Mouse (Mus musculus) spleen, postnatal 0 days (tissue): Measurements from ENCODE around the gene Ptpn5. TPM values are rescaled to one million over a fixed set of nuclear protein-coding genes. Genes with fewer than 3 reads are reported as not detected.

Source experiments
- polyA plus RNA-seq: library from polyadenylated mRNA; unstranded; fragments of >200 nt; fragmentation: Nextera tagmentation; extraction: Ambion mirVana; gene quantifications from 2 replicates; pipeline ENCODE4 v1.2.1, GENCODE M21; 2015

Ptpn5 gene
- not detected in 2 replicates for polyA plus RNA-seq

DNA sequence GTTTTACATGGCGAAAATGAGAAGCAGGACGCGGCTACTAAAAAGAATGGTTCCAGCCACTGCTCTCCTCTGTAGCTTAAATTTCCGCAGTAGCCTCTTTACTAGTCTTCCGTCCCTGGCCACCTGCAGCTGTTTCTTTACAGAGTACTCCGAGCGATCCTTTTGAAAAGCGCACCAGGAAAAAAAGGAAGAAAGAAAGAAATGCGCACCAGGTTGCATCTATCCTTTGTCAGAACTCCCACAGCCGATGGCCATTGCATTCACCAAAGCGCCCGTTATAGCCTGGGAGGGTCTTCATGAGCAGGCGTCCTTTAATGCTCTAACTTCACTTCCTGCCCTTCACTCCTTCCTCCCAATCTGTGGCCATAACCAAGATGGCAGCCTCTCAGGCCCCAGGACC lies at the start of gene Ptpn5:
TSS of gene Ptpn5 (minus strand) at position 354 of the 400 bp plus-strand sequence.

DNA sequence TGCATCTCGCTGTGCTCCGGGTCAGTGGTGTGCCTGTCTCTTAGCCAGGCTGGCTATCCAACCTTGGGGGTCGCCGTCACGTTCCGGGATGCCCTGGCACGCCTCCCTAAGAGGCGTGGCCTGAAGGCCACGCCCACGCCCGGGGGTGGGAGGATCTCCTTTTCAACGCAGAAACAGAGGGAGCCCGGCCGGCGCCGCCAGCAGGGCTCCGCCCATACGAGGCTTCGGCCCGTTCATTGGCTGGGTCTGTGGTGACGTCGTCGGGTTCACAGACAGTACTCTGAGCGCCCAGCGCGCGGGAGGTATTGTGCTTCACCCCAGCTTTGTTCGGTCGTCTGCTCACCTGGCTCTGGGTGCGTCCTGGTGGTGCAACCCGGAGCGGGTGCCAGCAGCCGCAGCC lies 83.1 kb downstream of the Ptpn5 start, which contains the start of gene Tmem86a:
TSS of gene Tmem86a (plus strand) at position 236 of the 400 bp plus-strand sequence.

Other genes starting within 250 kb of the Ptpn5 start
- gene Tsg101, start 213.7 kb downstream of the Ptpn5 start, polyA plus RNA-seq: 62.8 and 65.5 TPM in 2 replicates
- 5.1 and 5.6 TPM in 2 replicates for gene Uevld, start 175.2 kb downstream of the Ptpn5 start, polyA plus RNA-seq
- not detected in 2 replicates for gene Gm9999, start 150.1 kb downstream of the Ptpn5 start, polyA plus RNA-seq
- gene Spty2d1, start 125.3 kb downstream of the Ptpn5 start, polyA plus RNA-seq: 11.4 TPM in 2 replicates
- gene Tmem86a, start 83.1 kb downstream of the Ptpn5 start, polyA plus RNA-seq: 16.2 and 19.1 TPM in 2 replicates
- not detected in 2 replicates for gene Mrgpra6, start 71.2 kb upstream of the Ptpn5 start, polyA plus RNA-seq
- not detected in 2 replicates for gene Mrgpra9, start 119.2 kb upstream of the Ptpn5 start, polyA plus RNA-seq
- gene Mrgpra1, start 220.6 kb upstream of the Ptpn5 start, polyA plus RNA-seq: not detected in 2 replicates